Mouse (Mus musculus) MEL (cell line): ENCODE data around the gene Edem2. TPM values are rescaled to one million over a fixed set of nuclear protein-coding genes. Genes with fewer than 3 reads are reported as not detected.

ENCODE experiments used
- DNase-seq: peaks from one replicate; pipeline ENCODE4 v3.0.0; 2011; ENCODE audit warnings: low read depth, low spot score
- H3K27ac ChIP-seq: 2 replicates; pipeline ENCODE4 v1.5.1; 2012; ENCODE audit warnings: low read depth, mild to moderate bottlenecking, control low read depth, low read length, moderate library complexity; ENCODE audit not compliant: control insufficient read depth
- H3K27me3 ChIP-seq, 2 experiments: fragments of 150-350 bp in 1 of 2; sonication (generic) in 1 of 2; 2 replicates each; pipeline ENCODE4 v1.6.1; 2012; ENCODE audit warnings: low read length in 2 of 2, mild to moderate bottlenecking in 2 of 2, improper control_type of control experiment in 1 of 2, moderate library complexity in 1 of 2; ENCODE audit not compliant: insufficient read depth in 2 of 2, control insufficient read depth in 1 of 2
- H3K36me3 ChIP-seq, 2 experiments: 2 replicates each; pipeline ENCODE4 v1.6.1; 2012 to 2014; ENCODE audit warnings: low read length in 2 of 2, improper control_type of control experiment in 1 of 2, inconsistent platforms in 1 of 2, mild to moderate bottlenecking in 1 of 2; ENCODE audit not compliant: insufficient read depth in 2 of 2, control insufficient read depth in 1 of 2
- H3K4me1 ChIP-seq, 2 experiments: fragments of 150-350 bp in 1 of 2; sonication (generic) in 1 of 2; 2 replicates each; pipeline ENCODE4 v1.6.1; 2012; ENCODE audit warnings: low read length in 2 of 2, improper control_type of control experiment in 1 of 2, mild to moderate bottlenecking in 1 of 2; ENCODE audit not compliant: insufficient read depth in 2 of 2, control insufficient read depth in 1 of 2
- H3K4me3 ChIP-seq, 2 experiments: fragments of 150-350 bp in 1 of 2; sonication (generic) in 1 of 2; 2 replicates each; pipeline ENCODE4 v1.5.1; 2012; ENCODE audit warnings: low read depth in 2 of 2, low read length in 2 of 2, mild to moderate bottlenecking in 2 of 2, moderate library complexity in 2 of 2, control low read depth in 1 of 2, improper control_type of control experiment in 1 of 2; ENCODE audit not compliant: control insufficient read depth in 1 of 2, insufficient read depth in 1 of 2
- H3K79me2 ChIP-seq: 2 replicates; pipeline ENCODE4 v1.6.1; 2012; ENCODE audit warnings: mild to moderate bottlenecking, low read length, moderate library complexity; ENCODE audit not compliant: control insufficient read depth, poor library complexity, insufficient read depth
- H3K9ac ChIP-seq: 2 replicates; pipeline ENCODE4 v1.6.1; 2012; ENCODE audit warnings: low read depth, mild to moderate bottlenecking, control low read depth, low read length, moderate library complexity; ENCODE audit not compliant: control insufficient read depth, poor library complexity, severe bottlenecking
- H3K9me3 ChIP-seq: fragments of 150-350 bp; sonication (generic); replicated peaks from 2 replicates; pipeline ENCODE4 v1.6.1; 2012; ENCODE audit warnings: mild to moderate bottlenecking, low read length, improper control_type of control experiment, moderate library complexity; ENCODE audit not compliant: insufficient read depth
- CHD1 ChIP-seq: IDR thresholded peaks from 2 replicates; pipeline ENCODE4 v1.6.1; 2012; ENCODE audit warnings: low read depth, mild to moderate bottlenecking, inconsistent platforms, low read length, improper control_type of control experiment
- CTCF ChIP-seq, 3 experiments: IDR thresholded peaks in 2 of 3; conservative IDR thresholded peaks in 1 of 3; 2 replicates each; pipeline ENCODE4 v1.5.1; 2011 to 2012; ENCODE audit warnings: low read length in 3 of 3, low read depth in 2 of 3, mild to moderate bottlenecking in 2 of 3, improper control_type of control experiment in 1 of 3, inconsistent platforms in 1 of 3, mixed read lengths in 1 of 3, moderate library complexity in 1 of 3; ENCODE audit not compliant: control insufficient read depth in 1 of 3, insufficient read depth in 1 of 3, poor library complexity in 1 of 3, severe bottlenecking in 1 of 3
- E2F4 ChIP-seq: IDR thresholded peaks from 2 replicates; pipeline ENCODE4 v1.6.1; 2011; ENCODE audit warnings: low read depth, low read length, improper control_type of control experiment, borderline replicate concordance
- ETS1 ChIP-seq: IDR thresholded peaks from 2 replicates; pipeline ENCODE4 v1.6.1; 2012; ENCODE audit warnings: low read depth, mild to moderate bottlenecking, inconsistent platforms, low read length, improper control_type of control experiment, moderate library complexity
- HCFC1 ChIP-seq: IDR thresholded peaks from 2 replicates; pipeline ENCODE4 v1.6.1; 2012; ENCODE audit warnings: low read depth, mild to moderate bottlenecking, inconsistent platforms, low read length, improper control_type of control experiment, moderate library complexity
- KAT2A ChIP-seq: conservative IDR thresholded peaks from 2 replicates; pipeline ENCODE4 v1.6.1; 2012; ENCODE audit warnings: low read depth, low read length, improper control_type of control experiment, inconsistent platforms
- MAFK ChIP-seq: IDR thresholded peaks from 2 replicates; pipeline ENCODE4 v1.6.1; 2011; ENCODE audit warnings: low read depth, mild to moderate bottlenecking, low read length, improper control_type of control experiment, borderline replicate concordance
- MAX ChIP-seq: IDR thresholded peaks from 2 replicates; pipeline ENCODE4 v1.6.1; 2011; ENCODE audit warnings: low read length, improper control_type of control experiment
- MAZ ChIP-seq: IDR thresholded peaks from 2 replicates; pipeline ENCODE4 v1.6.1; 2012; ENCODE audit warnings: low read depth, mild to moderate bottlenecking, inconsistent platforms, low read length, improper control_type of control experiment
- MEF2A ChIP-seq: IDR thresholded peaks from 2 replicates; pipeline ENCODE4 v1.6.1; 2014; ENCODE audit warnings: low read depth, mild to moderate bottlenecking, inconsistent platforms, low read length, improper control_type of control experiment; ENCODE audit not compliant: poor library complexity, insufficient replicate concordance, severe bottlenecking; ENCODE audit errors: extremely low read depth
- MXI1 ChIP-seq: IDR thresholded peaks from 2 replicates; pipeline ENCODE4 v1.6.1; 2011; ENCODE audit warnings: mild to moderate bottlenecking, low read depth, low read length, improper control_type of control experiment
- MYC ChIP-seq: IDR thresholded peaks from 2 replicates; pipeline ENCODE4 v1.6.1; 2011; ENCODE audit warnings: low read depth, mild to moderate bottlenecking, low read length, improper control_type of control experiment, moderate library complexity
- NRF1 ChIP-seq: IDR thresholded peaks from 2 replicates; pipeline ENCODE4 v1.6.1; 2014; ENCODE audit warnings: low read depth, mild to moderate bottlenecking, inconsistent platforms, low read length, improper control_type of control experiment, moderate library complexity; ENCODE audit not compliant: poor library complexity, insufficient read depth, severe bottlenecking
- POLR2A ChIP-seq, 2 experiments: IDR thresholded peaks; 2 replicates each; pipeline ENCODE4 v1.6.1; 2011 to 2012; ENCODE audit warnings: low read length in 2 of 2, mild to moderate bottlenecking in 2 of 2, control low read depth in 1 of 2, improper control_type of control experiment in 1 of 2, low read depth in 1 of 2, moderate library complexity in 1 of 2; ENCODE audit not compliant: control insufficient read depth in 1 of 2, insufficient read depth in 1 of 2, poor library complexity in 1 of 2
- POLR2AphosphoS5 ChIP-seq: IDR thresholded peaks from 2 replicates; pipeline ENCODE4 v1.6.1; 2012; ENCODE audit warnings: low read depth, borderline replicate concordance, mild to moderate bottlenecking, inconsistent platforms, low read length, moderate library complexity, mixed read lengths
- RAD21 ChIP-seq: IDR thresholded peaks from 2 replicates; pipeline ENCODE4 v1.6.1; 2011; ENCODE audit warnings: mild to moderate bottlenecking, low read depth, low read length, improper control_type of control experiment
- RCOR1 ChIP-seq: IDR thresholded peaks from 2 replicates; pipeline ENCODE4 v1.6.1; 2012; ENCODE audit warnings: low read depth, mild to moderate bottlenecking, inconsistent platforms, low read length, improper control_type of control experiment
- SIN3A ChIP-seq: IDR thresholded peaks from 2 replicates; pipeline ENCODE4 v1.6.1; 2012; ENCODE audit warnings: low read length, improper control_type of control experiment, inconsistent platforms
- SMC3 ChIP-seq: IDR thresholded peaks from 2 replicates; pipeline ENCODE4 v1.6.1; 2011; ENCODE audit warnings: low read depth, low read length, improper control_type of control experiment
- USF1 ChIP-seq: IDR thresholded peaks from 2 replicates; pipeline ENCODE4 v1.6.1; 2014; ENCODE audit warnings: low read depth, mild to moderate bottlenecking, inconsistent platforms, low read length, improper control_type of control experiment, moderate library complexity
- ZKSCAN1 ChIP-seq: IDR thresholded peaks from 2 replicates; pipeline ENCODE4 v1.6.1; 2012; ENCODE audit warnings: low read depth, mild to moderate bottlenecking, inconsistent platforms, low read length, improper control_type of control experiment, moderate library complexity
- ZNF384 ChIP-seq: IDR thresholded peaks from 2 replicates; pipeline ENCODE4 v1.6.1; 2012; ENCODE audit warnings: low read depth, mild to moderate bottlenecking, inconsistent platforms, low read length, improper control_type of control experiment
- polyA plus RNA-seq, 2 experiments: library from polyadenylated mRNA; stranded (reverse) in 1 of 2; unstranded in 1 of 2; fragments of >175 nt in 1 of 2; fragments of >200 nt in 1 of 2; gene quantifications; 2 replicates each; pipeline versions ENCODE4 v1.2.1 to v1.2.4; 2012; ENCODE audit warnings: low replicate concordance in 2 of 2, low read depth in 1 of 2; ENCODE audit not compliant: insufficient read length in 2 of 2, insufficient read depth in 1 of 2, missing spikeins in 1 of 2
- total RNA-seq: library from RNA; depleted of rRNA; stranded (reverse); fragments of 300-350 nt; gene quantifications from 2 replicates; pipeline ENCODE4 v1.2.3, GENCODE M21; 2012

Edem2 gene
- total and polyA plus RNA-seq, 3 experiments = 40.7 to 43.8 TPM; not detected in 1

DNA sequence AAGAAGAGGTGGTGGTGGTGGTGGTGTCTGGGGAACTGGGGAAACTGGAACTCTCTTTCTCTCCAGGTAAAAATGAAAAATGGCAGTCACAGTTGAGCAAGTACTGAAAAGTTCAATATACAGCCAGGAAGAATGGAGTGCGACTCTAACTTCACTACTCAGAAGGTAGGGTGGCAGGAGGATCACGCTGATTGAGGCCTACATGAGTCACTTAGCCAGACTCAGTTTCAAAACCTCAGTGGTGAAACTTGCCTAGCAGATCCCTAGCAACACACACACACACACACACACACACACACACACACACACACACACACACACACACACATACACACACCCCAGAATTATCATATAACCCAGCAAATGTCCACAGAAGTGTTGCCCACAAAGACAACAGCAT is 47.4 kb downstream of the Edem2 start:
- peaks cover 0 to 3% of the 10 kb centered on the region in 2 experiments; a peak in 1 of 4 replicates for H3K4me1 ChIP-seq
- H3K27me3 ChIP-seq = no peaks in the 10 kb centered on the region
- H3K9ac ChIP-seq = no peak overlapping the region
- peaks cover 0 to 7% of the 10 kb centered on the region in 2 experiments; a peak in 3 of 4 replicates for H3K36me3 ChIP-seq
- TF ChIP-seq MXI1 (no peak), SMC3 (no peak), SIN3A (no peak)
- H3K79me2 ChIP-seq = peaks cover 25% of the 10 kb centered on the region
- H3K4me3 ChIP-seq = no peak overlapping the region
- no peaks in the 10 kb centered on the region for H3K9me3 ChIP-seq
- H3K27ac ChIP-seq = no peak overlapping the region
- DNase-seq = no peak

GRCm38 (mm10) chr2:155681194-155681593 is 48.1 kb downstream of the Edem2 start:
- Histone ChIP-seq H3K9ac (no peak overlapping the region), H3K4me1 (peaks cover 0 to 3% of the 10 kb centered on the region in 2 experiments; a peak in 1 of 4 replicates)
- TF ChIP-seq RCOR1 = no peak
- no peak for TF ChIP-seq MEF2A
- TF ChIP-seq HCFC1 = no peak
- no peak for TF ChIP-seq KAT2A
- TF ChIP-seq MAZ = no peak
- TF ChIP-seq CHD1 = no peak
- TF ChIP-seq RAD21 = no peak
- TF ChIP-seq CTCF (IDR thresholded peaks at IDR 0.05 in 2 of 3, conservative IDR thresholded peaks at IDR 0.05 in 1 of 3; ENCODE audit: control insufficient read depth in 1 of 3, insufficient read depth in 1 of 3, low read depth in 2 of 3, low read length in 3 of 3, poor library complexity in 1 of 3, severe bottlenecking in 1 of 3) = no peak
- TF ChIP-seq ZNF384 = no peak
- no peak for TF ChIP-seq MYC
- TF ChIP-seq POLR2A (IDR thresholded peaks at IDR 0.05; ENCODE audit: control insufficient read depth in 1 of 2, insufficient read depth in 1 of 2, low read depth in 1 of 2, low read length in 2 of 2, poor library complexity in 1 of 2) = no peak
- no peak for TF ChIP-seq ZKSCAN1
- no peak for TF ChIP-seq ETS1

DNA sequence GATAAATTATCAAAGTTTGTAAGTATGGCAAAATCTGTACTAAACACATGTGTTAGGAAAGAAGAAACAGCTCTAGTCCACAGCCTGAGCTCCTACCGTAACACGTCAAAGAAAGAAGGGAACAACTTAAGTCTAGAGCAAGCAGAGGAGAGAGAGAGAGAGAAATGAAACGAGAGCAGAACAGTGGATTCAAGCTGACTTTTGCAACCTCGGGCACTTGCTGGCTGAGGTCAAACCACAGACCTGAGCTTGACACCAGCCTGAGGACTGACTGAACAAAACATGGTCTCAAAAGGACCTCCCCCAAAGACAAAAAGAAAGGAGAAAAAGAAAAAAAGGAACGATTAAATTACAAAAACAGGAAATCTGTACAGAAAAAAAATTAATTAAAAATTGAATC is 48.7 kb downstream of the Edem2 start:
- peaks cover 0 to 7% of the 10 kb centered on the region in 2 experiments; a peak in 2 of 4 replicates for H3K36me3 ChIP-seq
- H3K4me1 ChIP-seq = peaks cover 0 to 3% of the 10 kb centered on the region in 2 experiments; a peak in 1 of 4 replicates
- no peak overlapping the region for H3K4me3 ChIP-seq
- H3K27me3 ChIP-seq = no peaks in the 10 kb centered on the region
- no peak overlapping the region for H3K27ac ChIP-seq
- TF ChIP-seq POLR2A (IDR thresholded peaks at IDR 0.05; ENCODE audit: control insufficient read depth in 1 of 2, insufficient read depth in 1 of 2, low read depth in 1 of 2, low read length in 2 of 2, poor library complexity in 1 of 2) (no peak), NRF1 (no peak), E2F4 (no peak), USF1 (no peak), MAFK (no peak), POLR2AphosphoS5 (no peak), RAD21 (no peak), MAX (no peak)
- H3K9ac ChIP-seq = no peak overlapping the region
- peaks cover 30% of the 10 kb centered on the region for H3K79me2 ChIP-seq
- no peaks in the 10 kb centered on the region for H3K9me3 ChIP-seq
- DNase-seq = no peak

More at GRCm38 (mm10) chr2:155681194-155681593, 48.1 kb downstream of the Edem2 start:
- H3K9me3 ChIP-seq = no peaks in the 10 kb centered on the region
- H3K36me3 ChIP-seq = peaks cover 0 to 7% of the 10 kb centered on the region in 2 experiments; a peak in 3 of 4 replicates
- DNase-seq = no peak
- no peaks in the 10 kb centered on the region for H3K27me3 ChIP-seq
- no peak overlapping the region for H3K27ac ChIP-seq
- peaks cover 30% of the 10 kb centered on the region for H3K79me2 ChIP-seq
- H3K4me3 ChIP-seq = no peak overlapping the region
